In genomic region chr2:26550205-26550604, GRCm38 (mm10) we compare ENCODE assay signal across 13 mouse cellular contexts. TPM values are rescaled to one million over a fixed set of nuclear protein-coding genes. Genes with fewer than 3 reads are reported as not detected.
DNase-seq lines count a peak whose midpoint lies in the region; ATAC-seq and TF ChIP-seq lines count a peak whose summit lies in the region.
"Had no signal": no experiment of that assay in that cellular context is flagged by ENCODE, and none has a peak within 500 bp of the region (broad histone marks: within the 10 kb centered on the region; RNA-seq: fewer than 3 reads in every experiment).

No protein-coding gene starts in this region.

- intact Hi-C loops in heart, adult 2 months (cut with DNase I), result no loop called here

- TF ChIP-seq EP300 in heart, adult 2 months (IDR thresholded peaks at IDR 0.05; ENCODE audit: insufficient read depth, low read depth, low read length), result no peak

- H3K79me2 ChIP-seq in heart, adult 2 months (replicated peaks; ENCODE audit: control insufficient read depth, insufficient read depth, low read length), result no peaks in the 10 kb centered on the region

- no peaks in the 10 kb centered on the region for H3K27me3 ChIP-seq in heart, adult 2 months (ENCODE audit: control insufficient read depth, insufficient read depth, low read length)
- peaks cover 4% of the 10 kb centered on the region; the same call in 1 of the 2 replicates for H3K27me3 ChIP-seq in liver, embryonic 15.5 days
- peaks cover 13% of the 10 kb centered on the region for H3K27me3 ChIP-seq in liver, embryonic 12.5 days (replicated peaks)
- 0 out of 2 replicates have a peak, but pooled peaks cover 3% of the 10 kb centered on the region for H3K27me3 ChIP-seq in neural tube, embryonic 15.5 days (replicated peaks)

- H3K4me1 ChIP-seq in heart, adult 2 months (ENCODE audit: control insufficient read depth, insufficient read depth, low read length), result peaks cover 26% of the 10 kb centered on the region
- H3K4me1 ChIP-seq in liver, embryonic 15.5 days (replicated peaks), result peaks cover 38% of the 10 kb centered on the region
- H3K4me1 ChIP-seq in liver, embryonic 12.5 days, result peaks cover 24% of the 10 kb centered on the region
- H3K4me1 ChIP-seq in neural tube, embryonic 15.5 days, result peaks cover 29% of the 10 kb centered on the region

- no peak for DNase-seq in heart, adult 2 months
- DNase-seq in heart, adult 9 months (ENCODE audit: low spot score in 2 of 2), result no peak
- DNase-seq in adrenal gland, postnatal 14 days, result peak; percentile 70
- no peak for DNase-seq in spleen, postnatal 10 days (ENCODE audit: low spot score in 2 of 2)
- DNase-seq: cerebellum, postnatal 36 days had no signal

- no peak for TF ChIP-seq POLR2A in heart, adult 2 months (IDR thresholded peaks at IDR 0.05; ENCODE audit: insufficient read depth, low read depth, low read length)

- H3K27ac ChIP-seq in heart, adult 2 months, result peak overlapping the region; percentile 31
- H3K27ac ChIP-seq in liver, embryonic 15.5 days (replicated peaks), result peak overlapping the region; percentile 41; the same call in 1 of the 2 replicates
- no peak overlapping the region for H3K27ac ChIP-seq in liver, embryonic 12.5 days
- peak overlapping the region; percentile 14; the same call in 1 of the 2 replicates for H3K27ac ChIP-seq in neural tube, embryonic 15.5 days (replicated peaks)

- no peak for ATAC-seq in liver, embryonic 15.5 days (ENCODE audit: insufficient read depth)
- ATAC-seq in liver, embryonic 12.5 days, result no peak
- ATAC-seq in neural tube, embryonic 15.5 days (ENCODE audit: low FRiP score), result no peak
- no peak for ATAC-seq in inflammation-experienced regulatory T-cells, adult 6 months

- H3K9me3 ChIP-seq in liver, embryonic 15.5 days (replicated peaks), result no peaks in the 10 kb centered on the region
- no peaks in the 10 kb centered on the region for H3K9me3 ChIP-seq in liver, embryonic 12.5 days (replicated peaks)
- H3K9me3 ChIP-seq in neural tube, embryonic 15.5 days (replicated peaks), result no peaks in the 10 kb centered on the region

- no peak for TF ChIP-seq CTCF in heart, adult 2 months (IDR thresholded peaks at IDR 0.05)

- H3K9ac ChIP-seq in heart, adult 2 months (ENCODE audit: low read depth, low read length), result no peak overlapping the region
- no peak overlapping the region for H3K9ac ChIP-seq in liver, embryonic 15.5 days
- H3K9ac ChIP-seq in liver, embryonic 12.5 days, result no peak overlapping the region
- H3K9ac ChIP-seq in neural tube, embryonic 15.5 days (replicated peaks), result no peak overlapping the region

- no peak overlapping the region for H3K4me3 ChIP-seq in heart, adult 2 months
- H3K4me3 ChIP-seq in liver, embryonic 15.5 days (replicated peaks), result no peak overlapping the region
- H3K4me3 ChIP-seq in liver, embryonic 12.5 days, result no peak overlapping the region
- no peak overlapping the region for H3K4me3 ChIP-seq in neural tube, embryonic 15.5 days (replicated peaks)

- H3K4me2 ChIP-seq in liver, embryonic 15.5 days, result no peak overlapping the region
- H3K4me2 ChIP-seq in liver, embryonic 12.5 days, result no peak overlapping the region
- no peak overlapping the region for H3K4me2 ChIP-seq in neural tube, embryonic 15.5 days

- H3K36me3 ChIP-seq in heart, adult 2 months (ENCODE audit: control insufficient read depth, insufficient read depth, low read length), result peaks cover under 1% of the 10 kb centered on the region; the same call in 1 of the 2 replicates
- H3K36me3 ChIP-seq in liver, embryonic 15.5 days (replicated peaks), result no peaks in the 10 kb centered on the region
- no peaks in the 10 kb centered on the region for H3K36me3 ChIP-seq in liver, embryonic 12.5 days
- H3K36me3 ChIP-seq in neural tube, embryonic 15.5 days, result no peaks in the 10 kb centered on the region

- WGBS in heart, adult 2 months, result 46% methylated on average over 3 of the region's 3 CpGs
- 43% methylated on average over 3 of the region's 3 CpGs for WGBS in liver, embryonic 15.5 days (ENCODE audit: insufficient replicate concordance)
- WGBS in liver, embryonic 12.5 days (ENCODE audit: insufficient replicate concordance), result 47% methylated on average over 3 of the region's 3 CpGs
- 63% methylated on average over 3 of the region's 3 CpGs for WGBS in neural tube, embryonic 15.5 days

RNA-seq across cellular contexts. Expression of gene Egfl7, which starts 29.6 kb away (rescaled TPM):
- 100 to 1,000 TPM; 102 to 111 TPM for total RNA-seq in heart, adult 2 months (2021)
- 499 and 610 TPM in 2 replicates for polyA plus RNA-seq in heart, adult 2 months (2012; rRNA removed)
- 55.1 and 64.6 TPM in 2 replicates for polyA plus RNA-seq in liver, embryonic 15.5 days (2015; fragmentation: Nextera tagmentation; extraction: Ambion mirVana)
- 106 and 120 TPM in 2 replicates for polyA plus RNA-seq in liver, embryonic 12.5 days (2016; fragmentation: Nextera tagmentation; extraction: Ambion mirVana)
- 217 and 247 TPM in 2 replicates for total RNA-seq in adrenal gland, postnatal 14 days (2021)
- 76.5 and 94.1 TPM in 2 replicates for polyA plus RNA-seq in neural tube, embryonic 15.5 days (2015; fragmentation: Nextera tagmentation; extraction: Ambion mirVana)
- 1 to 10 TPM in 2 of 3 experiments, not detected in 1; 1.7 to 2.3 TPM for polyA plus RNA-seq in inflammation-experienced regulatory T-cells, adult 6 months (2017; shearing (Covaris generic))
- total RNA-seq: monocyte, adult 5-6 weeks had no signal

RNA-seq across cellular contexts. Expression of gene Notch1, which starts 33.7 kb away (rescaled TPM):
- total RNA-seq in heart, adult 2 months (2021), result 10 to 100 TPM; 31.6 to 32.4 TPM
- 22.0 and 23.2 TPM in 2 replicates for polyA plus RNA-seq in heart, adult 2 months (2012; rRNA removed)
- polyA plus RNA-seq in liver, embryonic 15.5 days (2015; fragmentation: Nextera tagmentation; extraction: Ambion mirVana), result 2.8 and 3.1 TPM in 2 replicates
- polyA plus RNA-seq in liver, embryonic 12.5 days (2016; fragmentation: Nextera tagmentation; extraction: Ambion mirVana), result 4.1 and 4.4 TPM in 2 replicates
- total RNA-seq in adrenal gland, postnatal 14 days (2021), result 27.5 and 35.7 TPM in 2 replicates
- polyA plus RNA-seq in neural tube, embryonic 15.5 days (2015; fragmentation: Nextera tagmentation; extraction: Ambion mirVana), result 11.7 and 22.6 TPM in 2 replicates
- polyA plus RNA-seq in inflammation-experienced regulatory T-cells, adult 6 months (2017; shearing (Covaris generic)), result 10 to 100 TPM; 24.9 to 41.2 (median 27.0) TPM

RNA-seq across cellular contexts. Expression of gene Gm20532, which starts 36.2 kb away (rescaled TPM):
- total RNA-seq in heart, adult 2 months (2021), result not detected
- polyA plus RNA-seq in heart, adult 2 months (2012; rRNA removed), result not detected in 2 replicates
- not detected in 2 replicates for polyA plus RNA-seq in liver, embryonic 15.5 days (2015; fragmentation: Nextera tagmentation; extraction: Ambion mirVana)
- polyA plus RNA-seq in liver, embryonic 12.5 days (2016; fragmentation: Nextera tagmentation; extraction: Ambion mirVana), result not detected in 2 replicates
- total RNA-seq in adrenal gland, postnatal 14 days (2021), result not detected in 2 replicates
- not detected in 2 replicates for polyA plus RNA-seq in neural tube, embryonic 15.5 days (2015; fragmentation: Nextera tagmentation; extraction: Ambion mirVana)
- polyA plus RNA-seq in inflammation-experienced regulatory T-cells, adult 6 months (2017; shearing (Covaris generic)), result not detected
- total RNA-seq: gastrocnemius, adult 8-10 months; left cerebral cortex, postnatal 4 days; monocyte, adult 5-6 weeks had no signal
- polyA plus RNA-seq: large intestine, adult 2 months had no signal

RNA-seq across cellular contexts. Expression of gene Agpat2, which starts 54.0 kb away (rescaled TPM):
- total RNA-seq in heart, adult 2 months (2021), result 10 to 100 TPM; 52.8 to 59.2 TPM
- polyA plus RNA-seq in heart, adult 2 months (2012; rRNA removed), result 117 and 142 TPM in 2 replicates
- polyA plus RNA-seq in liver, embryonic 15.5 days (2015; fragmentation: Nextera tagmentation; extraction: Ambion mirVana), result 55.6 and 63.7 TPM in 2 replicates
- polyA plus RNA-seq in liver, embryonic 12.5 days (2016; fragmentation: Nextera tagmentation; extraction: Ambion mirVana), result 26.7 and 28.7 TPM in 2 replicates
- total RNA-seq in adrenal gland, postnatal 14 days (2021), result 271 and 405 TPM in 2 replicates
- polyA plus RNA-seq in neural tube, embryonic 15.5 days (2015; fragmentation: Nextera tagmentation; extraction: Ambion mirVana), result 5.5 and 13.6 TPM in 2 replicates
- 1 to 10 TPM; 6.6 to 9.1 (median 7.4) TPM for polyA plus RNA-seq in inflammation-experienced regulatory T-cells, adult 6 months (2017; shearing (Covaris generic))

Comparison
In these comparisons a context has a peak if more than half of its experiments do, and no peak if none do; other contexts are left out.
1. RNA of gene Egfl7, which starts 29.6 kb away (polyA plus RNA-seq): 499 to 610 TPM in heart, adult 2 months, 106 to 120 TPM in liver, embryonic 12.5 days, 76.5 to 94.1 TPM in neural tube, embryonic 15.5 days and 55.1 to 64.6 TPM in liver, embryonic 15.5 days; 1.7 to 2.3 TPM in inflammation-experienced regulatory T-cells, adult 6 months; every median in the first group is over 10 times any median in the second.